Mouse (Mus musculus) ES-Bruce4 (cell line): Measurements from ENCODE around the gene Ppp2r5d.

Source experiments
- CTCF ChIP-seq: IDR thresholded peaks from one replicate; pipeline ENCODE4 v1.8.1; 2011; ENCODE audit warnings: low read depth, low read length
- EP300 ChIP-seq: IDR thresholded peaks from 2 replicates; pipeline ENCODE4 v1.6.1; 2011; ENCODE audit warnings: low read depth, low read length; ENCODE audit not compliant: insufficient read depth
- POLR2A ChIP-seq: IDR thresholded peaks from one replicate; pipeline ENCODE4 v1.8.1; 2011; ENCODE audit warnings: low read length; ENCODE audit not compliant: insufficient read depth

DNA sequence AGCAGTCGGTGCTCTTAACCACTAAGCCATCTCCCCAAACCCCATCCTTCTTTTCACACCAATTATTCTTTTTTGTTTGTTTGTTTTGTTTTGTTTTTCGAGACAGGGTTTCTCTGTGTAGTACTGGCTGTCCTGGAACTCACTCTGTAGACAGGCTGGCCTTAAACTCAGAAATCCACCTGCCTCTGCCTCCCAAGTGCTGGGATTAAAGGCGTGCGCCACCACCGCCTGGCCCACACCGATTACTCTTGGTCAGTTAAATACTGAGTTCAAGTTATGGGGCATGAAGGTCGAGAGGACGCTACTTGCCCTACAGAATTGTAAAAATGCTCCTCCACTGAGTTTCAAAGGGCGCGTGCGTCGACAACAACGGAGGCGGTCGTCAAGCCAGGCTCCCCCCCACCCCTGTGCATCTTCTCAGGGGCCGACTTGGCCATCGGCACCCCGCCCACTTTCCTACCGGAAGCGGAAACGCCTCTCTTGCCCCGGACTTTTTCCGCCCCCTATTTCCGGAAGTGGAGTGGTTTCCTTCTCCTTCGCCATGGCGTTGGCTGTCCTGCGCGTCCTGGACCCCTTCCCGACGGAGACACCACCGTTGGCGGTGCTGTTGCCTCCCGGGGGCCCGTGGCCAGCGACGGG lies 6.2 kb upstream of the Ppp2r5d start, which contains the start of gene Pex6:
- TF ChIP-seq POLR2A (peak; percentile 87), CTCF (no peak), EP300 (no peak)
